Mouse (Mus musculus): ENCODE measurements at regions not wholly inside any gene's neighbourhood (a gene's known extent, or its start where the extent isn't known, plus 50 kb on each side); places are given as distances from the start of the nearest gene placed in this dataset.

- 43% methylated on average over 8 of the region's 8 CpGs for WGBS (ENCODE audit: insufficient replicate concordance)
- no peak for ATAC-seq (ENCODE audit: insufficient read depth)
These were observed 98.4 kb upstream of the Rybp start for GRCm38 (mm10) chr6:100385640-100386039.

GRCm38 (mm10) chr6:100381046-100381445 lies 93.8 kb upstream of the Rybp start:
- DNase-seq (ENCODE audit: low read depth in 3 of 3, low spot score in 3 of 3) (peak in 1 of 3 experiments; percentile 24), ATAC-seq (ENCODE audit: insufficient read depth) (no peak)
- Histone ChIP-seq H3K27ac (no peak overlapping the region), H3K4me2 (ENCODE audit: low read depth) (no peak overlapping the region), H3K36me3 (replicated peaks; ENCODE audit: control insufficient read depth, insufficient read depth, low read depth) (no peaks in the 10 kb centered on the region), H3K4me1 (replicated peaks; ENCODE audit: control insufficient read depth in 2 of 2, insufficient read depth in 2 of 2, low read length in 1 of 2) (peaks cover 0 to 4% of the 10 kb centered on the region in 2 experiments; a peak in 1 of 4 replicates), H3K9ac (replicated peaks) (no peak overlapping the region), H3K9me3 (ENCODE audit: control insufficient read depth, low read length) (no peaks in the 10 kb centered on the region), H3K27me3 (ENCODE audit: control insufficient read depth, insufficient read depth, low read length) (no peaks in the 10 kb centered on the region), H3K4me3 (ENCODE audit: insufficient read depth in 1 of 2, low read depth in 2 of 2, low read length in 2 of 2) (no peak overlapping the region)
- WGBS (ENCODE audit: insufficient replicate concordance): 19% methylated on average over 5 of the region's 5 CpGs
- TF ChIP-seq EP300 (IDR thresholded peaks at IDR 0.05; ENCODE audit: low read depth): no peak
- no peak for TF ChIP-seq CTCF (IDR thresholded peaks at IDR 0.05; ENCODE audit: low read depth)

More at GRCm38 (mm10) chr6:100385640-100386039, 98.4 kb upstream of the Rybp start:
- TF ChIP-seq CTCF (IDR thresholded peaks at IDR 0.05; ENCODE audit: low read depth) (no peak), EP300 (IDR thresholded peaks at IDR 0.05; ENCODE audit: low read depth) (no peak)
- H3K27me3 ChIP-seq (ENCODE audit: control insufficient read depth, insufficient read depth, low read length): no peaks in the 10 kb centered on the region; the same call in 1 of the 2 replicates
- H3K9me3 ChIP-seq (ENCODE audit: control insufficient read depth, low read length): no peaks in the 10 kb centered on the region
- DNase-seq (ENCODE audit: low read depth in 3 of 3, low spot score in 3 of 3): no peak
- H3K27ac ChIP-seq: no peak overlapping the region
- no peak overlapping the region for H3K9ac ChIP-seq (replicated peaks)
- no peak overlapping the region for H3K4me2 ChIP-seq (ENCODE audit: low read depth)
- peaks cover 0 to 4% of the 10 kb centered on the region in 2 experiments; a peak in 1 of 4 replicates for H3K4me1 ChIP-seq (replicated peaks; ENCODE audit: control insufficient read depth in 2 of 2, insufficient read depth in 2 of 2, low read length in 1 of 2)
- no peaks in the 10 kb centered on the region for H3K36me3 ChIP-seq (replicated peaks; ENCODE audit: control insufficient read depth, insufficient read depth, low read depth)
- no peak overlapping the region for H3K4me3 ChIP-seq (ENCODE audit: insufficient read depth in 1 of 2, low read depth in 2 of 2, low read length in 2 of 2)

- no peak overlapping the region for H3K27ac ChIP-seq
- no peaks in the 10 kb centered on the region for H3K27me3 ChIP-seq (ENCODE audit: control insufficient read depth, insufficient read depth, low read length)
- no peak overlapping the region for H3K4me2 ChIP-seq (ENCODE audit: low read depth)
- no peak overlapping the region for H3K9ac ChIP-seq (replicated peaks)
- TF ChIP-seq EP300 (IDR thresholded peaks at IDR 0.05; ENCODE audit: low read depth) (no peak), CTCF (IDR thresholded peaks at IDR 0.05; ENCODE audit: low read depth) (no peak)
- peaks cover 0 to under 1% of the 10 kb centered on the region in 2 experiments; a peak in 1 of 4 replicates for H3K4me1 ChIP-seq (replicated peaks; ENCODE audit: control insufficient read depth in 2 of 2, insufficient read depth in 2 of 2, low read length in 1 of 2)
- ATAC-seq (ENCODE audit: insufficient read depth) (no peak), DNase-seq (ENCODE audit: low read depth in 3 of 3, low spot score in 3 of 3) (no peak)
- H3K4me3 ChIP-seq (ENCODE audit: insufficient read depth in 1 of 2, low read depth in 2 of 2, low read length in 2 of 2): no peak overlapping the region
- H3K9me3 ChIP-seq (ENCODE audit: control insufficient read depth, low read length): no peaks in the 10 kb centered on the region
- no peaks in the 10 kb centered on the region for H3K36me3 ChIP-seq (replicated peaks; ENCODE audit: control insufficient read depth, insufficient read depth, low read depth)
- WGBS (ENCODE audit: insufficient replicate concordance): 48% methylated on average over 6 of the region's 6 CpGs
These were observed 93.3 kb upstream of the Rybp start for GRCm38 (mm10) chr6:100380536-100380935.

- no peaks in the 10 kb centered on the region for H3K27me3 ChIP-seq (ENCODE audit: control insufficient read depth, insufficient read depth, low read length)
- no peaks in the 10 kb centered on the region for H3K36me3 ChIP-seq (replicated peaks; ENCODE audit: control insufficient read depth, insufficient read depth, low read depth)
- H3K27ac ChIP-seq: no peak overlapping the region
- no peak for ATAC-seq (ENCODE audit: insufficient read depth)
- no peak overlapping the region for H3K9ac ChIP-seq (replicated peaks)
- TF ChIP-seq EP300 (IDR thresholded peaks at IDR 0.05; ENCODE audit: low read depth) (no peak), CTCF (IDR thresholded peaks at IDR 0.05; ENCODE audit: low read depth) (no peak)
- H3K4me1 ChIP-seq (replicated peaks; ENCODE audit: control insufficient read depth in 2 of 2, insufficient read depth in 2 of 2, low read length in 1 of 2): no peaks in the 10 kb centered on the region
- H3K9me3 ChIP-seq (ENCODE audit: control insufficient read depth, low read length): no peaks in the 10 kb centered on the region
- H3K4me2 ChIP-seq (ENCODE audit: low read depth): no peak overlapping the region
- 42% methylated on average over 4 of the region's 4 CpGs for WGBS (ENCODE audit: insufficient replicate concordance)
- no peak overlapping the region for H3K4me3 ChIP-seq (ENCODE audit: insufficient read depth in 1 of 2, low read depth in 2 of 2, low read length in 2 of 2)
- no peak for DNase-seq (ENCODE audit: low read depth in 3 of 3, low spot score in 3 of 3)
These were observed 92.5 kb upstream of the Rybp start for GRCm38 (mm10) chr6:100379792-100380191.

GRCm38 (mm10) chr6:100378533-100378874 lies 91.2 kb upstream of the Rybp start:
- no peak overlapping the region for H3K4me3 ChIP-seq (ENCODE audit: insufficient read depth in 1 of 2, low read depth in 2 of 2, low read length in 2 of 2)
- WGBS (ENCODE audit: insufficient replicate concordance): 56% methylated on average over 4 of the region's 4 CpGs

More at GRCm38 (mm10) chr6:100378533-100378874, 91.2 kb upstream of the Rybp start:
- TF ChIP-seq CTCF (IDR thresholded peaks at IDR 0.05; ENCODE audit: low read depth) (no peak), EP300 (IDR thresholded peaks at IDR 0.05; ENCODE audit: low read depth) (no peak)
- H3K36me3 ChIP-seq (replicated peaks; ENCODE audit: control insufficient read depth, insufficient read depth, low read depth): no peaks in the 10 kb centered on the region
- H3K4me2 ChIP-seq (ENCODE audit: low read depth): no peak overlapping the region
- no peaks in the 10 kb centered on the region for H3K27me3 ChIP-seq (ENCODE audit: control insufficient read depth, insufficient read depth, low read length)
- no peak overlapping the region for H3K9ac ChIP-seq (replicated peaks)
- DNase-seq (ENCODE audit: low read depth in 3 of 3, low spot score in 3 of 3) (no peak), ATAC-seq (ENCODE audit: insufficient read depth) (no peak)
- H3K4me1 ChIP-seq (replicated peaks; ENCODE audit: control insufficient read depth in 2 of 2, insufficient read depth in 2 of 2, low read length in 1 of 2): no peaks in the 10 kb centered on the region
- H3K27ac ChIP-seq: no peak overlapping the region
- no peaks in the 10 kb centered on the region for H3K9me3 ChIP-seq (ENCODE audit: control insufficient read depth, low read length)

All from liver, embryonic 14.5 days (tissue).